Mouse (Mus musculus) retina, adult 2 months (tissue): ENCODE measurements at regions not wholly inside any gene's neighbourhood (a gene's known extent, or its start where the extent isn't known, plus 50 kb on each side); places are given as distances from the start of the nearest gene placed in this dataset.

Source experiments
- DNase-seq: peaks from one replicate; pipeline ENCODE4 v3.0.0-alpha.2; 2012; ENCODE audit warnings: low read depth, low spot score

DNA sequence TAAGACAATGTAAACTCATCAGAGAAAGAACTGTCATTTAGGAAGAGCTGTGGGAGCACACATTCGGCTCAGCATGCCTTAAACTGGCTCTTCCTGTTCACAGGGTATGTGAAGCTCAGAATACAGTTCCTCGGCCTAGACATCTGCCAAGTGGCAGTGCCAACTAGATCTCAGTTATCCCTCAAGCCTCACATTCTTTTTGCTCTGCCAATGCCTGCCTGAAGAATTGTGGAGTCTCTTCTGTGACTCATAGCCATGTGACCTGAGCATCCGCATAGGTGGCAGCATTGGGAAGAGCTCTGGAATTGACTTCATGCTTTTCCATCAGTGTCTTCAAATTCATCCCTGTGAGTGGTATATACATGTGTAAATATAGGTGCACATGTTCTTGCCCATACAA, 59.7 kb downstream of the Prlhr start:
- no peak for DNase-seq

DNA sequence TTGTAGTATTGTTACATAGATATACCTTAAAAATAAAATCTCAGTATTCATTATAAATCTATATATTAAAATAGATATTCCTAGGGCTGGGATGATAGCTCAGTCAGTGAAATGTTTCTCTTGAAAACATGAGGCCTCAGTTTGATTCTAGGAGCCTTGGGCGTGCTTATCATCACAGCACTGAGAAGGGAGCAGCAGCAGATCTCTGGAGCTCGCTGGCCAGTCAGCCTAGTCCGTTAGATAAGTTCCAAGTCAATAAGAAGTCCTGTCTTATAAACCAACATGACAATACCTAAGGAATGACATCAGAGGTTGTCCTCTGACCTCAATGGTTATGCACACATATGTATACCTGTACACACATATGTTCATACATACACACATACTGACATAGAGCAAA, 68.7 kb downstream of the Prlhr start:
- DNase-seq: no peak

DNA sequence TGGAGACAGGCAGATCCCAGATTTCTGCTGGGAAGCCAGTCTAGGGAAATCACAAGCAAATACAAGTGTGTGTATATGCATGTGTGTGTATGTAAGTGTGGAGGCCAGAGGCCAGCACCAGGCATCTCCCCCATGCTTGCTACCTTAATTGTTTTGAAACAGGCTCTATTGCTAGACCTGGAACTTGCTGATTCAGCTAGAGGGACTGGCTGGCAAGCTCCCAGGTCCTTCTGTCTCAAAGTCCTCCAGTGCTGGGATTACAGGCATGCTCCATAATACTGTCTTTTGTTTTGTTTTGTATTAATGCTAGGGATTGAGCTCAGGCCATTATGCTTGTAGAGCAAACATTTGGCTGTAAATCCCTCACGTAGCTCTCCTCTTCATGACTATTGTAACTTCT, 70.4 kb downstream of the Prlhr start:
- DNase-seq: no peak

DNA sequence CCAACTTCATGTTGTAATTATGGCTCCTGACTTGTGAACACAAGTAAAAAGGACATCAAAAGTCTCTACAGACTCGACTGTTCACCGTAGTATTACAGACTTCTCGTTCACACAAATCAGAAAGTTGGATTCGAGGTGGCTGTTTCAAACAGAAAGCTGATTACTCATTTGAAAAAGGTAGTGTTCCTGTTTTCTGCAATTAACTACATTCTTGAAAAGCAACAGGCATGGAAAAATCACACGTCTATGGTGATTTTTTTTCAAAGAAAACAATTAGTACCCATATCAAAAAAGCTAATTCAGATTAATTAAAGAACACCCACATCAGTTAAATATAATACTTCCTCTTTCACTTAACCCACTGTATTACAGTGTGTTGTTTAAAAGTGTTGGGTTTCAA, 71.5 kb downstream of the Prlhr start:
- DNase-seq: no peak

DNA sequence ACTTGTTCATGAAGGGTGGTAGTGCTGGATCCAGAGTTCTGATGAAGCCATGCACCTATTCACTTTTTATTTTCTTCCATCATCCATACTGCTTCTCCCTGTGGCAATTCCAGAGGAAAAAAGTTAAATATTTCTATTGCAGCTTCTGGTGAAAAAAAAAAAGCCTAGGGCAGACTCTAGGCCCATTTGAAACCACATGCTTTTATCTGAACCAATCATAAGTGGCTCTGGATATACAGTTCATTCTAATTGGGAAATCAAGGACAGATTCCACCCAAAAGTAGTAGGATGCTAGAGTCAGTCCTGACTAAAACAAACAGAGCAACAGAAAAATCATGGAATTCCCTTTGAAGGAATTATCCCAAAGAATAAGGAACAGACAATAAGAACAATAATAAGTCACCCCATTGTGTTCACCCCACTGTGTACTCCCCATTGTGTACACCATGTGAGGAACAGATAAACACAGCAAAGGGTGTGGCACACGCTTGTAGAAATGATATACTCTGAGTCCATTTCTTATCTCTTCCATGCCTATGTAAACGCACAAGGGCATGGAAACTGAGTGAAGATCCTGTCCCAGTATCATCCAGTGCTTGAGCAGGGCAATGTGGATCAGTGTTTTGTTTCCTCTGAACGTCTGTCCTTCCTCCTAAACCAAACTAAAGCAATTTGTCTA, 81.4 kb downstream of the Prlhr start:
- no peak for DNase-seq

DNA sequence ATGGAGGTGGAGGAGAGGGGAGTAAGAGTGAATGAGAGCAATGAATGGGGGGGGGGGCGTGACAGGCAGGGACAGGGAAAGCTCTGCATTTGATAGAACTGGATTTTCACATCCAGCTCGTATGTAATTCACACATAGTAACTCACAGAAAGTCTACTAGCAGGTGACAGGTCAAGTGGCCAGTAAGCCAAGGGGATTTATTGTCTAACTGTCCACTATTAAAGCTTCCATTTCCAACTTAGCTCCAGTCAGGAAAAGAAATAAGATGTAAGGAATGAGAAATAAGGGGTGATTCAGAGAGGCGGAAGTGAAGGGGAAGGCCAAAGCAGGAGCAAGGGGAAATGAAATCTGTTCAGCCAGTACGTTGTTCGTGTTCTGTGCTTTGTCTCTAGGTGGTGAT, 83.4 kb downstream of the Prlhr start:
- DNase-seq: no peak

DNA sequence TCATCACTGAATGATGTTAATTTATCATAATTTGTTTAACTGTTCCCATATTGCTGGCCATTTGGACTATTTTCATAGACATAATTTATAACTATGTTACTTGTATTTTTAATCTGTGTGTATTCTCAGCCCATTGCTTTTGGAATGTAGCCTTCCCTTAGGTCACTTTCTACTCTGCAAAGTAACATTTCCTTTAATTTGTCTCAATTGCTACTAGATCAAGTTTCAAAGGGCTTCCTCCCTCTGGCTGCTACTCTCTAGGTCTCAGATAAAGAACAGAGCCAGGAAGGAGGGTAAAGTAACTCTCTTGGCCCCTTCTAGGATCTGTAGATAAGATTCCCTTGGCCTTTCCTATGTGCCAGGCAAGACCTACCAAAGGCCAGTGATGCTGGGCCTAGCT, 85.4 kb downstream of the Prlhr start:
- no peak for DNase-seq

DNA sequence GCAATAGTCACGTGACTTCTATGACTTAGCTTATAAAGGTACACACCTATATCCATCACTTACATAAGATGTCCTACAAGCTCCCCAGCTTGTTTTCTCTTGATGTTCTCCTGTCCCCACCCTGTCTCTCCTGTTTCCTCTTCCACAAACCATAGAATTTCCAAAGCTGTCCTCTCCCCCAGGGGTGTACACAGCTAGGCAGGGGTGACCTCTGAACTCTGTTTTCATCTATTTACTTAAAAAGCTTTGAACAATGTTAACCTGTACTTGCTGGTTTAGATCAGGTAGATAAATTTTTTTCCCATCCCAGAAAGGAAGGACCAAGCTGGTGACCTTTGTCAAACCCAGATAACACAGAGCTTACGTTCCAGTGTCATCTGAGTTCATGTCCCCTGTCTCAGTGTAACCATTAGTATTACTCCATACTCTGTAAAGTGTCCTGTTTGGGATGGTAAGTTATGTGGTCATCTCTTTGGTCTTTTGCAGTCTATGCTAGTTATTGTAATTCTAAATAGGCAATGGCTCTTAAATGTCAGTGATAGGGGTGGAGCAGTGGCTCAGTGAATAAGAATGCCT, 89.0 kb downstream of the Prlhr start:
- no peak for DNase-seq

DNA sequence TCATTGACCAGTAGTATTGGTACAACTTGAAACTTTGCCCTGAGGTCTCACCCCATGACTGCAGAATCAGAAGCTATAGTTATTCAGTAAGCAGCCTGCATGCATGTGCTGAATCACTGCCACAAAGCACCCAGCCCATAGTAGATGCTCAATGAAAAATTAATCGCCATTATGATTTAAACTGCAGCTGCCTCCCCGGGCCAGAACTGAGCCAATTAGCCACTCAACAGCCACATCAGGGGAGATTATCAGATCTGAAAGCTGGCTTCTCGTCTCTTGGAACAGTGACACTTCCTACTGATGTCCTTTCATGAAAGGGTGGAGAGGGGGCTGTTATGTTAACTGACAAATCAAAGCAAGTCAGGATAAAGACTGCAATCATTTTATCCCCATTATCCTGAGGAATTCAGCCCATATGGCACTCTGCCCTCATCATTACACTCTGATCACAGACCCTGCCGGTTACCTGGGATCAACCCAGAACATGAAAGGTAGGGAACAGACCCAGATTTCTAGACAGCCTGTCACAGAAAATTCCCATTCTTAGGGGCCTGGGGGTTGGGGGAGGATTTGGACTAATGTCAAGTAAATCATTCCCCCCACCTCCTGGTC, 104.0 kb downstream of the Prlhr start:
- no peak for DNase-seq

DNA sequence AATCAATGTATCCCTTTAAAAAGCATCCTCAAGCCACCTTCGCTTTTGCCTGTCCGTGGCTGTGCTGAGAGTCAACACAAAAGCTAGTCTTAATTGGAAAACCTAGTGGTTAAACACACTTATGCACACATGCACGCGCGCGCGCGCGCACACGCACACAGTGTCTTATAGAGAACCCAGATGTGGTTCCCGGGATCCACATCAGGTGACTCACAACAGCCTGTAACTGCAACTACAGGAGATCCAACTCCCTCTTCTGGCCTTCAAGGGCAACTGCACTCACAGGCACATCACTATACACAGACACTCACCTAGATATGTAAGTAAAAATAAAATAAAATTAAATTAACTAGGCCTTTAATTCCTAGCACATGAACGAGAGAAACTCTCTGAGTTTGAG, 118.4 kb upstream of the Fam204a start:
- no peak for DNase-seq

DNA sequence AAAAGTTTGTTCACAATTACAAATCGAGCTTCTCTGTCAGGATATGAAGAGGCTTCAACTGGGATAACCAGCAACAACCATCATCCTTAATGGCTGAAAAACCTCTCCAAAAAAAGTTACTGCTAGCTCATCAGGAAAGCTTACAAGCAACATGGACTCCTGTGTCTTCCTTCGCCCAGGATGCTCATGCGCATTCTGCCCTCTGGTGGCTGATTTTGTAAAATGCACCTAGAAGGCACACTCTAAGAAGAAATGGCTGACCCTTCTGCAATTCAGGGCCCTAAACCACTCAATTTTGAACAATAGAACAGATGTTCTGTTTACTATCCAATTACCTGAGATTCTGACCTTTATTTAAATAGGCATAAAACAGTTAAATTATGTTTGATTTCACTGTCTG, 115.0 kb upstream of the Fam204a start:
- DNase-seq: peak; percentile 37

DNA sequence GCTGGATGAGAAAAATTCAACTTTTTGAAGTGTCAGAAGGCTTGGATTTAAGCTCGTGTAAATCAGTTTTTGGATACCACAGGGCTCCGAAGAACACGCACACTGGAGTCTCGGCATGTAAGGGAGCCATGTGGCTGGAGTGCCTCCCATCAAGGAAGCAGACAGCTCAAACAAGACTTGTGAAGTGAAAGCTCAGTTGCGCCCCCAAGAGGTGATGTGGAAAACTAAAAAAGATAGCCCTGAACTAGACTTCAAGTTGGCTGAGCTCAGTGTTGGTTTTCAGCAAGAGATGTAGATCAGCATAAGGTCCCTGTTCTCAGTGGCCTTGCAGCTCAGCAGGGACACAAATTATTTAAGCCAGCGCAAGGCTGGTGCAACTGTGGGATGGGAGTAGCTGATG, 113.7 kb upstream of the Fam204a start:
- DNase-seq: no peak

DNA sequence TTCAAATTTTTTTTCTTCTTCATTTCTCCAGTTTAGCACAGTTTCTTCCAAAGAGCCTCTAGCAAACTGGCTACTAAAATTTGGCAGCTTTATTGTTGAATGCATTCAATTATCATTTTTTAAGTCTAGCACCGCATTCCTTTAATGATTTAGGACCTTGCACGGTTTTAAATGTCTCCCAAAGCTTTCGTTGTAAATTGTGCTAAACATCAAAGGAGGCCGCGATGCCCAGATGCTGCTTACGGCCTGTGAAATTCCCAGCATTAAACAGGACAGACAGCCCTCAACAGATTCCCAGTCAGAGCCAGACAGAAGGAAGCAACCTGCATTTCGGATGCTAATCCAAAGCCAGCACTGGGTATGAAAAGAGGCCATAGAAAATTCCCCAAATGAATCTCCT, 108.0 kb upstream of the Fam204a start:
- no peak for DNase-seq

DNA sequence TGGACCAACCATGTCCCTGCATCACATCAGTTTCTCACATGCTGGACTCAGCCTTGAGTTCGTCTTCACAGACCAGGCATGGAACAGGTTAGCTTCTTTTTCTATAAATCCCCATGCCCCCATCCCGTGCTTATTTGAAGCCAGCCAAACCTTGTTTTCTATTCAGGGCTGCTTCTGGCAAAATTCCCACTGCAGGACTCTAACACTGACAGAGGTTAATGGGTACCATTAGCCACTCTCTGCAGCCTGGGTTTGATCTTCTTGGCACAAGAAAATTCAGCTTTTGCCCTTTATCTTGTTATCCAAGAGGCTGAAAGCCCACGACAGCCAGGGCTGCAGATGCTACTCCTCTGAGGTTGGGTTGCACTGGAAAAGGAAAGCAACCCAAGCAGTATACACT, 101.8 kb upstream of the Fam204a start:
- no peak for DNase-seq

DNA sequence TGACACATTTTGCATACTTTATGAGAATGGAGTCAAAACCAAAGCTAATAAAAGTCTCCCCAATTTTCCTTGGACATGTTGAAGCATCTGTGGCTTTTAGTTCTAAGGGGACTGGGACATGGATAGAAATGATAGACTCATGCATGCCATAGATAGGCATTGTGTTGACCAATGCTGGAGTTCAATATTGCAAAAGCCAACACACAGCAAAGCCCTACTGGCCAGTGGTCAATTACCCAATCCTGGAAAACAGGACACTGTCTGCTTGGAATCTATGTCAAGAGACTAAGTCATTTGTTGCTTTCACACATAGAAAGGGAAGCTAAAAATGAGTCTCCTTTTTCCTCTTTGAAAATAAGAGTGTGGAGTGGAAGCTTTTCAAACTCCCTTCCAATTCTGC, 99.1 kb upstream of the Fam204a start:
- DNase-seq: no peak

DNA sequence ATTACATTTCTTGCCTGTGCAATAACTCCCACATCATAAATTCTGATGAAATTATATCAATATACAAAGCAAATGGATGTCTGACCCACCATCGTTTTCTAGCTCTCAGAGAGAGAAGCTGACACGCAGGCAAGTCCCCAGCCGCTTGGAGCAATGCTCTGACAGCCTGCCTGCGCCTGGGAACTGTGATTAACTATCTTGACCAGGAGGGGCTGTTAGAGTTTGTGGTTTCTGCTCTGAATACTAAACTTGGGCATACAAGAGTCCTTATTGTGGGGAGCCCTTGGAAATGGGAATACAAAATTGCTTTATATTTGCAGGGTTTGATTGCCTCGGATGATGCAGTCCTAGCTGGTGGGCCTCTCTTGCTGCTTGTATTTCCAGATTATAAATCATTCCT, 98.6 kb upstream of the Fam204a start:
- DNase-seq: no peak

DNA sequence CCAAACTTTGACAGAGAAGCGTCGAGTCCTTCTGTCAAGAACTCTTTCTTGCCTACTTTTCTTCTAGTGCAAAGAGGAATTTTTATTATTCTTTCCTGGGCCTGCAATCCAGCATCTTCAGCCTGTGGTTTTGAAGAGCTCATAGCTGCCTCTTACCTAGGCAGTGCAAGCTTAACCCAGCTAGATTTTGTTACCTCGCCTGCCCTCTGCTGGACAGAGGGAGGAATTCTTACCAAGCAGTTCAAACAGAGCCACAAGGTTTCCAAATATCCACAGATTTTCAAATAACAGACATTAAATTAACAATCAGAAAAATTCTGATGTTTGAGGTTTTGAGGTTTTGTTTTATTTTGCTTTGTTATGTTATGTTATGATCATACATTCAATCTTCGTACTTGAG, 84.1 kb upstream of the Fam204a start:
- DNase-seq: peak; percentile 43

DNA sequence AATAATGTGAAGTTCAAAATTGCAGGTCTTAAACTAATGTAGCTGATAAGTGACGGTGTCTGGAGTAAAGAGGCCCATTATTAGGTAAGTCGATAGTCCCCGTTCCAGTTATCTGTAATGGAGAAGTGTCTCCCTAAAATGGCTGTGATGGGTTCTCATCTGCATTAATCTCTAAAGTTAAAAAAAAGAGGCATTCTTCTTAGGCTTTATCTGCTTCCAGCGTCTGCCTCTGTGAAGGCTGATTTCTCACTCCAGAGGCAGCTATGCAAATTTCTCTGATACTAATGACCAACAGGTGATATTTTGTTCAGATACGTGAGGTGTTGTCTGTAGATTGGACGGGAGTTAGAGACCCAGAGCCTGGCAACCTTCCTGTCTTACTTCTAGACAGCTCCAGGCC, 75.9 kb upstream of the Fam204a start:
- no peak for DNase-seq

DNA sequence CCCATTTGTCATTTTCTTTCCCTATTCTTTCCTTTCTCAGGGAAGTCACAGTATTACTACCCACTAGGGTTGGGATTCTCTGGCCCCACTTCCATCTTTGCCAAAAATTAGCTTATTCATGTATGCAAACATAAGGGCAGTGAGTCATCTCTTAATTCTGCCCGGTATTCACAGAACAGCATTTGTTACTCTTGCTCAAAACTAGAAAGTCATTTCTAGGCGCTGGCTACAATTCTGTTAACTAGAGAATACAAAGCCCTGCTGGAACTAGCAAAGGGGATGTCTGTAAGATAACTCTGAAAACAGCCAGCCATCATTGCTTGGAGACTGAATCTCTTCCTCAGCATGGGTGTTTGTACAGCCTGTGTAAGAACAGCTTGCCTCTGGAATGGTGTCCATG, 74.4 kb upstream of the Fam204a start:
- DNase-seq: no peak

DNA sequence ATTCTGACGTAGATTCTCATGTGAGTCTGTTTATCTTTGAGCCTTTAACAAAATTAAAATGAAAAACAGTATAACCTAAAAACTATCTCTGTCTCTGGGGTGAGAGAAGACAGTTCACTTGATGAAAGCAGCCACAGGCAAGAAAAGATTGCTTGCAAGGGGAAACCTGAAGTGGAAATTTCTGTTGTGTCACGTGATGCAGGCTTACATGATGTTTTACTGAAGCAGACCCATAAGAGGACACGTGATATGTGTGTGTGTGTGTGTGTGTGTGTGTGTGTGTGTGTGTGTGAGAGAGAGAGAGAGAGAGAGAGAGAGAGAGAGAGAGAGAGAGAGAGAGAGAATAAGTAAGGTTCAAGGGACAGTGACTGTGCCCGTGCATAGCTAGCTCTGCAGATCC, 63.7 kb upstream of the Fam204a start:
- no peak for DNase-seq

DNA sequence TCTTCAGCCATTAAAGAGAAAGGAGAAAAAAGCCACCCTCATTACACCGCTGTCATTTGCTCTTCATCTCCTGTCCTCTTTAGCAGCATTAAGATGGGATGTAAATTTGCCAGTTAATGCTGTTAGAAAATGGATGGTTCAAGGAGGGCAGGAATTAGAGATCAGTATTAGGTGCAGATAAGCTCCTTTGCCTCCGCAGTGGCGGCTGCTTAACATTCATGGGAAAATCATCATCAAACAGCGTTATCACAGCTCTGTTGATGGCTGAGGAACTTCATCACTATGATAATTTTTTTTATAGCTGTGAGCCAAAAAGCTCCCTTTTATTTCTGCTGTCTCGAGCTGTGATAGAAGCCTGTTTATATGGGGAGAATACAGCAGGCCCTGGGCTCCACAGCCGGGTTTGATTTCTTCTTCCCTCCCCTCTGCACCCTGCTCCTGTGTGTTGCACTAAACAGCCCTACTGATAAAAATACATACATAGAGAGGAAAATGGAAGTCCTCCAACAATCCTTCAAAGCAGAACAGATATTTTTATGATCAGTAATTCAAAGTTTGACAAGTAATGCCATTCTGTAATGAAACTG, 60.4 kb upstream of the Fam204a start:
- DNase-seq: no peak

DNA sequence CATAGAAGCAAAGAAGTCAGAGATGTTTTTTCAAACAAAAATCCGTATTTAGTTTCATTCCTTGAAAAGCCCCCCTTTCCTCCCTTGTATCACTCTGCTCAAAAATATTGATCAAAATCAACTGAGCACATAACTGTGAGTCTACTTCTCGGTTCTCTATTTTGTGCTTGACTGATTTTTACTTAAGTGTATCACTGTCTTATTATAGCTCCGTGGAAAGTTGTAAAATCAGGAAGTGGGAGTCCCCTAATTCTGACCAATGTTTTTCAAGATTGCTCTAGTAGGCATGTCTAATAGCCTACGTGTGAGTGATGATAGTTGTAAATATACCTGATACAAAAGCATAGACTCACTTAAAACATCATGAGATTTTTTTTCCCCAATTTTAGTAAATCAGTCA, 58.4 kb upstream of the Fam204a start:
- no peak for DNase-seq
